Mouse (Mus musculus) thymus, adult 2 months (tissue): ENCODE measurements around the gene Slc9b2. TPM values are rescaled to one million over a fixed set of nuclear protein-coding genes. Genes with fewer than 3 reads are reported as not detected.
A peak's percentile ranks its signal among the peaks of the same experiment; 100 is the strongest.

ENCODE experiments used
- DNase-seq: peaks from one replicate; pipeline ENCODE4 v3.0.0; 2021
- H3K27ac ChIP-seq: fragments of 200-500 bp; 2 replicates; pipeline ENCODE4 v1.5.1; 2012; ENCODE audit warnings: low read length, control low read depth; ENCODE audit not compliant: control insufficient read depth, insufficient read depth
- H3K27me3 ChIP-seq: fragments of 200-500 bp; 2 replicates; pipeline ENCODE4 v1.6.1; 2012; ENCODE audit warnings: mild to moderate bottlenecking, low read length, moderate library complexity, mixed read lengths; ENCODE audit not compliant: control insufficient read depth, insufficient read depth
- H3K36me3 ChIP-seq: fragments of 200-500 bp; 2 replicates; pipeline ENCODE4 v1.6.1; 2012; ENCODE audit warnings: mild to moderate bottlenecking, low read length, moderate library complexity; ENCODE audit not compliant: control insufficient read depth, insufficient read depth
- H3K4me1 ChIP-seq: fragments of 200-500 bp; replicated peaks from 2 replicates; pipeline ENCODE4 v1.6.1; 2012; ENCODE audit warnings: low read length; ENCODE audit not compliant: control insufficient read depth, insufficient read depth
- H3K4me3 ChIP-seq: fragments of 200-500 bp; 2 replicates; pipeline ENCODE4 v1.5.1; 2012; ENCODE audit warnings: mild to moderate bottlenecking, low read length, control low read depth, moderate library complexity; ENCODE audit not compliant: control insufficient read depth, insufficient read depth
- CTCF ChIP-seq: fragments of 200-500 bp; IDR thresholded peaks from 2 replicates; pipeline ENCODE4 v1.5.1; 2012; ENCODE audit warnings: mild to moderate bottlenecking, control low read depth, low read length, moderate library complexity, borderline replicate concordance; ENCODE audit not compliant: control insufficient read depth, poor library complexity, insufficient read depth; ENCODE audit errors: extremely low read depth
- POLR2A ChIP-seq: fragments of 200-500 bp; IDR thresholded peaks from 2 replicates; pipeline ENCODE4 v1.6.1; 2012; ENCODE audit warnings: mild to moderate bottlenecking, low read length, control low read depth, moderate library complexity; ENCODE audit not compliant: control insufficient read depth, poor library complexity, insufficient read depth; ENCODE audit errors: extremely low read depth
- WGBS: fragments of 180-500 bp; shearing (Covaris S2); methylation state at CpG from one replicate; pipeline ENCODE4 v1.1.7; 2018; 5-methylcytosine and 5-hydroxymethylcytosine counted together
- polyA plus RNA-seq: library from polyadenylated mRNA; depleted of rRNA; stranded (reverse); fragments of >200 nt; gene quantifications from 2 replicates; pipeline ENCODE4 v1.2.3, GENCODE M21; 2012; rRNA removed

Slc9b2 gene
- 0.71 and 0.73 TPM in 2 replicates for polyA plus RNA-seq

GRCm38 (mm10) chr3:135307411-135308259 is at the start of gene Slc9b2:
TSS of gene Slc9b2 (plus strand) at chr3:135307700.
- H3K4me3 ChIP-seq = 0 out of 2 replicates have a peak within 1 kb of the TSS, but pooled peaks have one; percentile 6

GRCm38 (mm10) chr3:135258919-135259318 is 48.6 kb upstream of the Slc9b2 start:
- WGBS = 92% methylated on average over 10 of the region's 10 CpGs
- H3K4me3 ChIP-seq = no peak overlapping the region
- DNase-seq = no peak
- peaks cover 81% of the 10 kb centered on the region for H3K36me3 ChIP-seq
- TF ChIP-seq CTCF (no peak), POLR2A (no peak)
- H3K27me3 ChIP-seq = no peaks in the 10 kb centered on the region
- no peak overlapping the region for H3K27ac ChIP-seq
- H3K4me1 ChIP-seq = no peaks in the 10 kb centered on the region

More at GRCm38 (mm10) chr3:135307411-135308259, at the start of gene Slc9b2:
- peaks cover 8% of the 10 kb centered on the region for H3K4me1 ChIP-seq
- peak; percentile 48 for DNase-seq
- H3K36me3 ChIP-seq = no peaks in the 10 kb centered on the region
- H3K27ac ChIP-seq = no peak within 1 kb of the TSS
- TF ChIP-seq POLR2A (no peak), CTCF (no peak)
- 13% methylated on average over 28 of the region's 28 CpGs for WGBS
- no peaks in the 10 kb centered on the region for H3K27me3 ChIP-seq

- WGBS = 96% methylated on average over 7 of the region's 7 CpGs
- TF ChIP-seq POLR2A (no peak), CTCF (no peak)
These were observed 47.3 kb upstream of the Slc9b2 start for GRCm38 (mm10) chr3:135260233-135260632.

GRCm38 (mm10) chr3:135268616-135269015 is 38.9 kb upstream of the Slc9b2 start:
- no peak overlapping the region for H3K27ac ChIP-seq
- TF ChIP-seq POLR2A (no peak), CTCF (no peak)
- WGBS = 94% methylated on average over 5 of the region's 5 CpGs
- peaks cover 61% of the 10 kb centered on the region for H3K36me3 ChIP-seq
- H3K4me3 ChIP-seq = no peak overlapping the region
- no peaks in the 10 kb centered on the region for H3K27me3 ChIP-seq
- no peak for DNase-seq
- no peaks in the 10 kb centered on the region for H3K4me1 ChIP-seq

More at GRCm38 (mm10) chr3:135260233-135260632, 47.3 kb upstream of the Slc9b2 start:
- no peak overlapping the region for H3K27ac ChIP-seq
- H3K36me3 ChIP-seq = peaks cover 87% of the 10 kb centered on the region
- DNase-seq = no peak
- no peaks in the 10 kb centered on the region for H3K27me3 ChIP-seq
- no peaks in the 10 kb centered on the region for H3K4me1 ChIP-seq
- no peak overlapping the region for H3K4me3 ChIP-seq

- no peak for DNase-seq
- no peaks in the 10 kb centered on the region for H3K4me1 ChIP-seq
- TF ChIP-seq CTCF (no peak), POLR2A (no peak)
- WGBS = 98% methylated on average over 10 of the region's 10 CpGs
- H3K36me3 ChIP-seq = peaks cover 55% of the 10 kb centered on the region
- no peak overlapping the region for H3K4me3 ChIP-seq
- no peaks in the 10 kb centered on the region for H3K27me3 ChIP-seq
- H3K27ac ChIP-seq = no peak overlapping the region
These were observed 38.0 kb upstream of the Slc9b2 start for GRCm38 (mm10) chr3:135269391-135269990.

- no peaks in the 10 kb centered on the region for H3K4me1 ChIP-seq
- no peaks in the 10 kb centered on the region for H3K27me3 ChIP-seq
- DNase-seq = no peak
- TF ChIP-seq POLR2A (no peak), CTCF (no peak)
- peaks cover 41% of the 10 kb centered on the region for H3K36me3 ChIP-seq
- no peak overlapping the region for H3K4me3 ChIP-seq
- WGBS = 87% methylated on average over 12 of the region's 12 CpGs
- H3K27ac ChIP-seq = no peak overlapping the region
These were observed 34.9 kb upstream of the Slc9b2 start for GRCm38 (mm10) chr3:135272627-135273026.

- DNase-seq = no peak
- Histone ChIP-seq H3K27me3 (no peaks in the 10 kb centered on the region), H3K4me3 (no peak overlapping the region), H3K27ac (no peak overlapping the region), H3K4me1 (no peaks in the 10 kb centered on the region), H3K36me3 (peaks cover 41% of the 10 kb centered on the region)
- WGBS = 97% methylated on average over 13 of the region's 13 CpGs
- TF ChIP-seq CTCF = no peak
- TF ChIP-seq POLR2A = no peak
These were observed 34.5 kb upstream of the Slc9b2 start for GRCm38 (mm10) chr3:135273047-135273446.
